Mouse (Mus musculus) forebrain, postnatal 0 days (tissue): ENCODE data around the gene Ush2a. TPM values are rescaled to one million over a fixed set of nuclear protein-coding genes. Genes with fewer than 3 reads are reported as not detected.

ENCODE experiments used
- ATAC-seq: fragments of 200-750 bp; cut with Nextera tagmentation; 2 replicates; pipeline ENCODE4 v1.8.0; 2017; ENCODE audit warnings: mild to moderate bottlenecking, moderate library complexity
- DNase-seq: peaks from one replicate; pipeline ENCODE4 v3.0.0-alpha.2; 2015
- H3K27ac ChIP-seq: fragments of 300-500 bp; sonication (generic); 2 replicates; pipeline ENCODE4 v1.5.1; 2014; ENCODE audit warnings: low read depth, mild to moderate bottlenecking, antibody characterized with exemption, low read length, moderate library complexity, mixed read lengths
- H3K27me3 ChIP-seq: fragments of 300-500 bp; sonication (generic); 2 replicates; pipeline ENCODE4 v1.6.1; 2014; ENCODE audit warnings: mild to moderate bottlenecking, low read length, mixed read lengths; ENCODE audit not compliant: insufficient read depth
- H3K36me3 ChIP-seq: fragments of 300-500 bp; sonication (generic); 2 replicates; pipeline ENCODE4 v1.6.1; 2014; ENCODE audit warnings: mild to moderate bottlenecking, moderate library complexity; ENCODE audit not compliant: insufficient read depth
- H3K4me1 ChIP-seq: fragments of 300-500 bp; sonication (generic); 2 replicates; pipeline ENCODE4 v1.6.1; 2014; ENCODE audit warnings: antibody characterized with exemption; ENCODE audit not compliant: insufficient read depth
- H3K4me2 ChIP-seq: fragments of 300-500 bp; sonication (generic); 2 replicates; pipeline ENCODE4 v1.6.1; 2014; ENCODE audit warnings: low read depth, mild to moderate bottlenecking, moderate library complexity
- H3K4me3 ChIP-seq: fragments of 300-500 bp; sonication (generic); 2 replicates; pipeline ENCODE4 v1.5.1; 2014; ENCODE audit warnings: low read depth, low read length, mixed read lengths
- H3K9ac ChIP-seq: fragments of 300-500 bp; sonication (generic); 2 replicates; pipeline ENCODE4 v1.6.1; 2014; ENCODE audit warnings: mild to moderate bottlenecking
- H3K9me3 ChIP-seq: fragments of 300-500 bp; sonication (generic); 2 replicates; pipeline ENCODE4 v1.6.1; 2016; ENCODE audit warnings: low read length
- CTCF ChIP-seq: sonication (generic); IDR thresholded peaks from 2 replicates; pipeline ENCODE4 v1.5.1; 2016; ENCODE audit warnings: antibody characterized with exemption, control low read depth, low read depth
- WGBS: fragments of 180-500 bp; shearing (Covaris S2); extraction: QIAGEN DNeasy Blood & Tissue Kit; methylation state at CpG from one replicate; pipeline ENCODE4 v1.1.7; 2014; 5-methylcytosine and 5-hydroxymethylcytosine counted together
- polyA plus RNA-seq: library from polyadenylated mRNA; unstranded; fragments of >200 nt; fragmentation: Nextera tagmentation; extraction: Ambion mirVana; gene quantifications from 2 replicates; pipeline ENCODE4 v1.2.1, GENCODE M21; 2015
- total RNA-seq: library from RNA; depleted of rRNA; stranded (reverse); fragments of >200 nt; gene quantifications from 2 replicates; pipeline ENCODE4 v1.2.3, GENCODE M21; 2014

Ush2a gene
- total and polyA plus RNA-seq, 2 experiments from 2014 or later, result 0.10 TPM

GRCm38 (mm10) chr1:188896906-188897551 is 635.2 kb downstream of the Ush2a start:
- no peak for DNase-seq
- H3K4me2 ChIP-seq, result no peak overlapping the region
- 47% methylated on average over 4 of the region's 4 CpGs for WGBS
- no peak for ATAC-seq
- no peak overlapping the region for H3K9ac ChIP-seq
- H3K27me3 ChIP-seq, result no peaks in the 10 kb centered on the region
- no peaks in the 10 kb centered on the region for H3K36me3 ChIP-seq
- no peaks in the 10 kb centered on the region for H3K4me1 ChIP-seq
- H3K4me3 ChIP-seq, result no peak overlapping the region
- H3K27ac ChIP-seq, result no peak overlapping the region
- H3K9me3 ChIP-seq, result no peaks in the 10 kb centered on the region
- no peak for TF ChIP-seq CTCF

- Histone ChIP-seq H3K4me2 (no peak overlapping the region; the same call in 1 of the 2 replicates), H3K36me3 (no peaks in the 10 kb centered on the region), H3K9ac (no peak overlapping the region), H3K4me1 (no peaks in the 10 kb centered on the region), H3K27me3 (peaks cover 3% of the 10 kb centered on the region; the same call in 1 of the 2 replicates), H3K9me3 (no peaks in the 10 kb centered on the region), H3K27ac (no peak overlapping the region), H3K4me3 (no peak overlapping the region)
- DNase-seq, result peak; percentile 69
- peak; percentile 88 for ATAC-seq
- WGBS, result 29% methylated on average over 10 of the region's 10 CpGs
- peak; percentile 71 for TF ChIP-seq CTCF
These were observed 642.3 kb downstream of the Ush2a start for GRCm38 (mm10) chr1:188904091-188904490.

- Histone ChIP-seq H3K9ac (no peak overlapping the region), H3K4me1 (no peaks in the 10 kb centered on the region), H3K36me3 (no peaks in the 10 kb centered on the region), H3K27me3 (peaks cover 3% of the 10 kb centered on the region; the same call in 1 of the 2 replicates), H3K4me3 (no peak overlapping the region), H3K9me3 (no peaks in the 10 kb centered on the region), H3K27ac (no peak overlapping the region), H3K4me2 (no peak overlapping the region)
- WGBS, result 87% methylated on average over 7 of the region's 7 CpGs
- TF ChIP-seq CTCF, result no peak
- ATAC-seq, result no peak
- no peak for DNase-seq
These were observed 644.4 kb downstream of the Ush2a start for GRCm38 (mm10) chr1:188906175-188906574.

- Histone ChIP-seq H3K27me3 (no peaks in the 10 kb centered on the region; the same call in 1 of the 2 replicates), H3K27ac (no peak overlapping the region), H3K36me3 (no peaks in the 10 kb centered on the region), H3K9ac (no peak overlapping the region), H3K9me3 (no peaks in the 10 kb centered on the region), H3K4me3 (no peak overlapping the region), H3K4me2 (no peak overlapping the region), H3K4me1 (no peaks in the 10 kb centered on the region)
- DNase-seq (no peak), ATAC-seq (no peak)
- TF ChIP-seq CTCF, result no peak
- 93% methylated on average over 11 of the region's 11 CpGs for WGBS
These were observed 648.8 kb downstream of the Ush2a start for GRCm38 (mm10) chr1:188910656-188911055.

- H3K4me3 ChIP-seq, result no peak overlapping the region
- DNase-seq (no peak), ATAC-seq (peak; percentile 36; the same call in 1 of the 2 replicates)
- no peaks in the 10 kb centered on the region for H3K4me1 ChIP-seq
- H3K9me3 ChIP-seq, result no peaks in the 10 kb centered on the region
- H3K4me2 ChIP-seq, result no peak overlapping the region
- H3K36me3 ChIP-seq, result no peaks in the 10 kb centered on the region
- TF ChIP-seq CTCF, result no peak
- WGBS, result 28% methylated on average over 1 of the region's 1 CpGs
- H3K27ac ChIP-seq, result no peak overlapping the region
- no peaks in the 10 kb centered on the region for H3K27me3 ChIP-seq
- H3K9ac ChIP-seq, result no peak overlapping the region
These were observed 658.1 kb downstream of the Ush2a start for GRCm38 (mm10) chr1:188919946-188920345.

- ATAC-seq, result no peak
- H3K27me3 ChIP-seq, result no peaks in the 10 kb centered on the region
- H3K4me3 ChIP-seq, result no peak overlapping the region
- WGBS, result 63% methylated on average over 14 of the region's 14 CpGs
- no peaks in the 10 kb centered on the region for H3K36me3 ChIP-seq
- H3K4me1 ChIP-seq, result no peaks in the 10 kb centered on the region
- no peaks in the 10 kb centered on the region for H3K9me3 ChIP-seq
- H3K9ac ChIP-seq, result no peak overlapping the region
- H3K4me2 ChIP-seq, result no peak overlapping the region
- no peak for TF ChIP-seq CTCF
- no peak overlapping the region for H3K27ac ChIP-seq
- no peak for DNase-seq
These were observed 675.5 kb downstream of the Ush2a start for GRCm38 (mm10) chr1:188937246-188937780.

GRCm38 (mm10) chr1:188945326-188945725 is 683.5 kb downstream of the Ush2a start:
- H3K27ac ChIP-seq, result no peak overlapping the region
- H3K9me3 ChIP-seq, result no peaks in the 10 kb centered on the region
- no peaks in the 10 kb centered on the region for H3K36me3 ChIP-seq
- H3K4me2 ChIP-seq, result no peak overlapping the region
- ATAC-seq (no peak), DNase-seq (no peak)
- no peak overlapping the region for H3K4me3 ChIP-seq
- H3K4me1 ChIP-seq, result no peaks in the 10 kb centered on the region
- no peaks in the 10 kb centered on the region for H3K27me3 ChIP-seq
- 41% methylated on average over 8 of the region's 8 CpGs for WGBS
- no peak overlapping the region for H3K9ac ChIP-seq
- TF ChIP-seq CTCF, result no peak
